Mouse (Mus musculus) layer of hippocampus, adult 2 months (tissue): Measurements from ENCODE around the gene Ano1. TPM values are rescaled to one million over a fixed set of nuclear protein-coding genes. Genes with fewer than 3 reads are reported as not detected.

Experiments used
- DNase-seq, 2 experiments: peaks; one replicate each; pipeline ENCODE4 v3.0.0; 2022; ENCODE audit warnings: low spot score in 2 of 2
- H3K27ac ChIP-seq: fragments of 200-600 bp; 2 replicates; pipeline ENCODE4 v1.8.1; 2022
- H3K4me3 ChIP-seq: fragments of 200-600 bp; 2 replicates; pipeline ENCODE4 v1.8.1; 2022; ENCODE audit warnings: mild to moderate bottlenecking
- CTCF ChIP-seq: fragments of 200-600 bp; conservative IDR thresholded peaks from 2 replicates; pipeline ENCODE4 v1.8.1; 2022; ENCODE audit warnings: antibody characterized with exemption, mild to moderate bottlenecking, moderate library complexity
- total RNA-seq, 2 experiments: library from RNA; stranded (reverse); gene quantifications; 2 replicates each; pipeline ENCODE4 v1.2.3; 2021

Ano1 gene
- total RNA-seq, 2 experiments from 2014 or later = 2.7 to 3.5 TPM

DNA sequence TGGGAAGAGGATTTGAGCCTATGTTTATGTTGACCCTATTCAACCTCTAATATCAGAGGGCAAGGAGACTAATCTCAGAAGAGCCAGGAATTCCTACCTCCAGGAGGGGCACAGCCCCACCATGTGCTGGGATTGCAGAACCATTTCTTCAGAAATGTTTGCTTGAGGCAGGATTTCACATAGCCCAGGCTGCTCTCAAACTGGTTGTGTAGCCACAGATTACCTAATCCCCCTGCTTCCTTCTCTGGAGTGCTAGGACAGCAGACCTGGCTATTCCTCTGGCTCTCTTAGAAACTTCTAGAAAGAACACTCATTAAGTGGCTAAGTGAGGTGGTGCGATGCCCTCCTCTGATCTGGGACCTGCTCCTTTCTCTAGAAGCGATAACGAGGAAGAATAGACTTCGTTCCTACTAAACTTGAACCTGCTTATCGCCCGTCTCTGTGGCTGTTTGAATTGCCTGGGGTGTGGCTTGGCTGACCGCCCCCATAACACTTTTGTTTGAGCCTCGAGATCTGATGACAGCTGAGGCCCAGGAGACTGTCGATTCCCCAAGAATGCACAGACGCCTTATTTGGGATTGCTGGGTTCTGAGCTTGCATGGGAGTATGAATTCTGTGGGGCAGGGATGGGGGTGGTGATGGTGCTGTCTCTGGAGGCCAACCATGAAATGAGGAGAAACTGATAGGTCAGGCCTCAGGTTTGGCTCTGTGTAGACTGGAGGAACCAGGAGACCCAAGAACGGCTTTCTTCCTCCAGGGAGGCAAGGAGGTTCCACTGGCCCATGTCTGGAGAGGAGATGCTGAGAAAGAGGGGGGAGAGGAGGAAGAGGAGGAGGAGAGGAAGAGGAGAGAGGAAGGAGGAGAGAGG, 4.0 kb upstream of the Ano1 start:
- Histone ChIP-seq H3K4me3 (no peak overlapping the region), H3K27ac (no peak overlapping the region)
- no peak for TF ChIP-seq CTCF
- no peak for DNase-seq

DNA sequence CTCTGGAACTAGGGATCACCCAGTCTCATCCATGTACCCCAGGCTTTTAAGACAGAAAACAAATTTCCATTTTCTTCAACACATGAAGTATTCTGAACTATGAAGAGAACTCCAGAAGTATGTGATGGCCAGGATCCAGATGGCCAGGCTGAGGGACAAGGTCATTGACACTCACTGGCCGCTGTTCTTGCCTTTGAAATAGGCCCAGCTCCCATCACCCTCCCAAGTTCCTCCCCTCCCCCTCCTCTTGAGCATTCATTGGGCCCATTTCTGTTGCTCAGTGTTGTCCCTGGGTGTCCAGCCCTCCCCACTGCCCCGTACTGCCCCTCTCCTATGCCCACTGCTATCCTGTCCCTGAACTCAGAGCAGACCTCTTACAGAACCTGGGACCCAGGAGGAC, 2.9 kb upstream of the Ano1 start:
- no peak for TF ChIP-seq CTCF
- no peak for DNase-seq
- H3K27ac ChIP-seq = no peak overlapping the region
- H3K4me3 ChIP-seq = no peak overlapping the region

DNA sequence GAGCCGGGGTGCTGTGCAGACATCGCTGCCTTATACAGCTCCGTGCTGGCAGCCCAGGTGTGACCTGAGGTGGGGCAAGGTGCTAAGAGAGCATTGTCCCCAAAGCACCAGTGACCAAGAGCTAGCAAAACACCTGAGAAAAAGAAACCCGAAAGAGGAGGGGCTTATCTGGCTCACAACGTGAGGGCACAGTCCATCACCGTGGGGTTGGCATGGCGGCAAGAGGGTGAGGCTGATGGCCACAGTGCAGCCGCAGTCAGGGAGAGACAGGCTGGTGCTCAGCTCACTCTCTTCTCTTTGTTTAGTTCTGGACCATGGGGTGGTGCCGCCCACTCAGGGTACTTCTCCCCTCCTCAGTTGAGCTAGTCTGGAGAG, 1.9 kb upstream of the Ano1 start:
- Histone ChIP-seq H3K27ac (no peak overlapping the region), H3K4me3 (no peak overlapping the region)
- DNase-seq = no peak
- no peak for TF ChIP-seq CTCF

DNA sequence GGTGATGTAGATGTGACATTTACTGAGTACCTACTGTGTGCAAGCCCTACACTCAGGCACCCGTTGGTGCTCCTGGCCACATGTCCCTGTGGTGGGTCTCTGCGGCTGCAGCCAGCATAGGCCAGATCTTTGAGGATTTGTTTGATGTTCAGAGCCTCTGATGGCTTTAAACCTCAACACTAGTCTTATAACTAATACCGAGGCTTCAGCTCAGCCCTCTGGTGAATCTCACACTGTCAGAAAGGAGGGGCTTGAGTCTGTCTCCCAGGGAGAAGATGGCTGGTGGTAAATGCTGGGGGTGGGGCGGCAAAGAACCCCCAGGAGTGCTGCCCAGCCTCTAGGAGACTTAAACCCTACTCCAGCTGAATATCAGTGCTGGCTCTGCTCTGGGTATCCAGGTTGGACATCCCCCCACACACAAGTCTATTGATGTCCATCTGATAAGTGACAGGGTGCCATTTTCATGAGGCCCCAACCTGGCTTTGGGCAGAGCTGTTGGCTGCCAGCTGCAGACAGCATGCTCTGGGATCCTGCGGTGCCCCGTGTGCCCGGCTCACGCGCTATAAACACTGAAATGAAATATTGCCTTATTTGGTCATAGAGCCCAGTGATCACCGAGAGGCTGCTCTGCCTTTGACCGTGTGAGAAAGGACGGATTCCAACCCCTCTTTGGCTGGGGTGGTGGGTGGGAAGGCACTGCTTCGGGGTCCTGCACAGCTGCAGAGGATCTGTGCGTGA, 1.3 kb upstream of the Ano1 start:
- TF ChIP-seq CTCF = no peak
- no peak for DNase-seq
- H3K27ac ChIP-seq = no peak overlapping the region

DNA sequence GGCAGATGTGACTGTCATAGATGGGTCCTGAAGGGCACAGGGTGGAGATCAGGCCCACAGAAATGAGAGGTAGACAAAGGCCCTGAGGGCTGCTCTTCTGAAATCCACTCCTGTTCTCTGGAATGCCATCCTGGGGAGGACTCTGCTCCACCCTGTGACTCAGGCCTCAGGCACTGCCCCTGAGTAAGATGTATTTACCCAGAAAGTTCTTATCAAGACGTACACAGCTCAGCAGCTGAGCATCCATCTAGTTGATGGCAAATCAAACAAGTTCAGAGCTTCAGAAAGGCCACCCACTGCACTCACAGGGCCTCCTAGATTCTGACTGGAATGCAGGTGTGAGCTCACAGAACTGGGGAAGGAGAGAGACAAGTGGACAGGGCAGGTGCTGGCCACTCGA, 4.0 kb downstream of the Ano1 start:
- H3K27ac ChIP-seq = no peak overlapping the region
- DNase-seq = no peak
- H3K4me3 ChIP-seq = no peak overlapping the region

More for the DNA sequence above, 1.3 kb upstream of the Ano1 start:
- H3K4me3 ChIP-seq = no peak overlapping the region

DNA sequence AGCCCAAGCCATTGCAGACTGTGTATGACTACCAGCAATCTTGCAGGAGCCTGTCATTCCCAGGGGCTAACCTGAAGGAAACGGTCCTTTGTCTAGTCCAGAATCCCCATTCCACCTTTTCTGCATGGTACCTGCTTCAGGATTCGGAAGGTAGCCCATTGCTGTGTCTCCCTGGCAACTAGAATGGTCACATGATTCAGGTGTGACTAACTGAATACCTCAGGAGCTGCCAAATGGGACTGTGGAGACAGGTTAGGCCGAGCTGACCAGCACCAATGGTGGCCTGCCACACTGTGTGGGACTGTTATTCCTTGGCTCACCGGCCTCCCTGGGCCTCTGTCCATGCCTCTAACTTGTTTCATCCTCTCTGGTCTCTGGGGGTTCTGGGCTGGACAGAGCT, 5.3 kb downstream of the Ano1 start:
- TF ChIP-seq CTCF = no peak
- no peak for DNase-seq
- H3K27ac ChIP-seq = no peak overlapping the region
- no peak overlapping the region for H3K4me3 ChIP-seq

More for the DNA sequence above, 4.0 kb downstream of the Ano1 start:
- TF ChIP-seq CTCF = no peak

DNA sequence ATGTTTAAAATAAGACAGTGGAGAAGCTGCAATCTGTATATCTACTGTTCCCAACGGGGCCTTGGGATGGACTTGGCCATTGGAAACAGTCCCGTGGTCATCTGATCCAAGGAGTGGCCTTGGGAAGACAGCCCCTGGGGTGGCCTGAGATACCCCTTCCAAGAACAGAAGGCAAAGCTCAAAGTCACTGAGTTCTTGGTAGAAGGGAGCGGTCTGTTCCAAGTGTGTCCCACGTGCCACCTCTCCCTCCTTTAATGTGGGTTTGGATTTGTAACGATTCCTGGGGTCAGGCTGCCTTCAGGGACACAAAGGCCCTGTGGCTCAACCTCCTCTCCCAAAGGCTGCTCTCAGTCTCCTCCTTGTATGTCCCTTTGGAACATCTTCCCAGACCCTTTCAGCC, 7.9 kb downstream of the Ano1 start:
- TF ChIP-seq CTCF = no peak
- no peak for DNase-seq
- Histone ChIP-seq H3K4me3 (no peak overlapping the region), H3K27ac (no peak overlapping the region)

DNA sequence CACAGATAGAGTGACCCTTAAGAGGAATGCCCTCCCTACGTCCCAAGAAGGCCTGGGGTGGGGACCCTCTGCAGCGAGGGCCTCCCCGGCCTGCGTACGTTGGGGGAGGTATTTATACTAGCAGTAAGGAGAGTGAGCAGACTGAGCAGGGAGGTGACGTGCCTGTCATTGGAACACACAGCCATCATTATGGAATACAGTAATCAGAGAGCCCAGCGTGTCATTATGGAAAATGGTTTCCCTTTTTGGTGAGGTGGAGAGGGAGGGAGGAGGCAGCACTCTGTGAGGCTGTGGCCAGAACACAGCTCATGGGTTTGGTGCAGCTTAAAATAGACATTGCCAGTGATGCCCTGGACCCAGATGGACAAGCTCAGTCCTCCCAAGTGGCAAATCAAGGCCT, 11.1 kb downstream of the Ano1 start:
- no peak overlapping the region for H3K27ac ChIP-seq
- no peak for DNase-seq
- TF ChIP-seq CTCF = no peak
- H3K4me3 ChIP-seq = no peak overlapping the region

DNA sequence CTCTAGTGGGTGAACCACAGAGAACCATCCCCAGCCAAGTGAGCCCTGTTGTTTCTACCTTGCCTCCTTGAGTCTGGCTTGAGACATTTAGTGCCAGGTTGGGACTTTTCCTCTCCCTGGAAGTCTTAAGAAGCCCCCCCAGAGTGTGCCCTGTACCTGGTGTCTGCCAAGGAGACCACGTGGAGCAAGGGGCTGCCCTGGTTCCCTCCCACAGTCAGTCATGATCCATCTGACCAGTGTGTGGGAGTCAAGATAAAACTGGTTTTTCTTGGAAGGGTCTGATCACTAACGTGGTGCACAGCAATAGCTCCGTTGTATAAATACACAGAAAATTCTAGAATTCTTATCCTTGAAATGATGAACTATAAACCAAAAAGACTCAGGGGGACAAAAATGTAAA, 12.0 kb downstream of the Ano1 start:
- no peak overlapping the region for H3K27ac ChIP-seq
- H3K4me3 ChIP-seq = no peak overlapping the region
- no peak for TF ChIP-seq CTCF
- no peak for DNase-seq

DNA sequence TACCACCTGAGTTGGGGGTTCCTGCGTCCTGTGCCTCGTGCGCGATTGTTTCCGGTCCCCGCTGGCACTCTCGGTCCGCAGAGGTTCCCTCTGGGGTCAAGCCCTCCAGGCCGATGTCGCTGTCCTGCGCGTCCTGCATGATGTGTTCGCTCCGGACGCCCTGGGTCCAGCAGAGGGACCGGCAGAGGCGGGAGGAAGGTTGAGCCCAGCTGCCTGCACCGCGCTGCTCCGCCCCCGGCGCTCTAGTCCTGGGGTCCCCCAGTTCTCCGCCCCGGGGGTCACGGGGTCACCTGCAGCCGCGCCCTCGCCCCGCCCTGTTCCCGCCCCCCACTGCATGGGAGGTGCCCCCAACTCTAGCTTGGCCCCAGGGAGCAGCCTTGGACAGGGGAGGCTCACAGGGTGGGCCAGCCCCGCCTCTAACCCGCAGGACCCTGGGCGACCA, 13.4 kb downstream of the Ano1 start:
- no peak for TF ChIP-seq CTCF

DNA sequence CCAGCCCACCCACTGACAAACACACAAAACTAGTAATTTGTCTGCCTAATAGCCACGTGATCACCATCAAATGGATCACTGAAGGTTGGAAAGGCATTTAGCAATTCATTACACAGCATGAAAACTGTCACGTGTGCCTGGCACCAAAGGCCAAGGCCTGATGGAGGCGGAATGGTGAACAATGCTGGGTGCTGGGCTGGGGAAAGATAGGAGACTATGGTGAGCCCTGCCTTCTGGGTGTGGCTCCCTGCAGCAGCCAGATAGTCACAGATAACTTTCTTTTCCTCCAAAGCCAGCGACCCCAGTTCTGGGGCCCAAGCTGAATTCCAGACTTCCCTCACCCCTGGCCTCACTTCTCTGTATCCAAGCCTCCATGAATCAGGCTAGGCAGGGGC, 19.9 kb downstream of the Ano1 start:
- no peak for TF ChIP-seq CTCF
- Histone ChIP-seq H3K4me3 (no peak overlapping the region), H3K27ac (no peak overlapping the region)
- no peak for DNase-seq

More for the DNA sequence above, 13.4 kb downstream of the Ano1 start:
- DNase-seq = no peak
- no peak overlapping the region; the same call in 1 of the 2 replicates for H3K4me3 ChIP-seq
- no peak overlapping the region for H3K27ac ChIP-seq

DNA sequence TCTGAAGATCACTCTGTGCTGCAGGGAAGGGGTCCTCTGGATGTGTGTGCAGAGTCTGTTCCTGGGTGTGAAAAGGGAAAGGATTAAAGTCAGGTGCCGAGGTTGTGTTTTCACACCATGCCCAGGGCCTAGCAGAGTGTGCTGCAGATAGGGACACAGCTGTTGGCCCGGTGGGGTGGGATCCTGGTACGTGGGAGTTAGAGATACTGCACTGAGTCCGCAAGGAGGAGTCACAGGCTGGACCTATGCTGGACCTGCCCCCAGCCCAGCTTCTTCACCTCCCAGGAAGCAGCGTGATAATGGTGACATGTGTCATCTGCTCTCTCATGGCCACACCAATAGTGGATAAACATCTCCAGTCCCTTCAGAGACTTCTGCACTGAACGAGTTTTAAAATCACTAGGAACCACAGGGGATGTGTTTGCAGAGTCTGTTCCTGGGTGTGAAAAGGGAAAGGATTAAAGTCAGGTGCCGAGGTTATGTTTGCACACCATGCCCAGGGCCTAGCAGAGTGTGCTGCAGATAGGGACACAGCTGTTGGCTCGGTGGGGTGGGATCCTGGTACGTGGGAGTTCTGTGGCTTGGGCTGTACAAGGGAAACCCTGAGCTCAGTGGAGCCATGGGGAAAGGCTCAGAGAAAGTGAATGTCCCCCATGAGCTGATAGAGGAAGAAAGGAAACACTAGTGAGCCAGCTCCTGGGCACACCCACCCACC, 20.4 kb downstream of the Ano1 start:
- no peak overlapping the region for H3K4me3 ChIP-seq
- DNase-seq = no peak
- TF ChIP-seq CTCF = no peak
- no peak overlapping the region for H3K27ac ChIP-seq

DNA sequence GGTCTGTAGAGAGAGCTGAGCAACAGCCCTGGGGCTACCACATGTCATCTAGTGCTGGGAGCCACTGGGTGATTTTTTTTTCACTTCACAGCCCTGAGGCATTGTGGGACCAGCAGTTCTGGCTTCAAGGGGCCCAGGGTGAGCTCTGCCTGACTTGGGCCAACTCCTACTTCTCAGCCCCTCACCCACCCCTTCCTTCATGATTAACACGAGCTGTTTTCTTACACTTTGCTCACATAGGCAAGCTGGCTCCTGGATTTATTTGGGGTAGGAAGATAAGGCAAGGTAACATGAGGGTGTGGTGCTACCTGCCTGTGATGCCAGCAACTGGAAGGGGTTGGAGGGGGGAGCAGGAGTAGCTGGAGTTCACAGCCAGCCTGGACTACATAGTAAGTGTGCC, 27.5 kb downstream of the Ano1 start:
- no peak overlapping the region for H3K27ac ChIP-seq
- TF ChIP-seq CTCF = no peak
- H3K4me3 ChIP-seq = no peak overlapping the region
- no peak for DNase-seq
